Mouse (Mus musculus) C2C12 (cell line): Measurements from ENCODE around the gene L3hypdh.

Experiments
- CTCF ChIP-seq: IDR thresholded peaks from one replicate; pipeline ENCODE4 v1.5.1; 2011; ENCODE audit not compliant: control insufficient read depth, insufficient read depth, insufficient read length
- FOSL1 ChIP-seq: IDR thresholded peaks from one replicate; pipeline ENCODE4 v1.8.0; 2011; ENCODE audit warnings: mild to moderate bottlenecking, low read length; ENCODE audit not compliant: poor library complexity, insufficient read depth, severe bottlenecking
- MAX ChIP-seq: IDR thresholded peaks from one replicate; pipeline ENCODE4 v1.6.1; 2011; ENCODE audit warnings: mild to moderate bottlenecking, control low read depth
- USF1 ChIP-seq: IDR thresholded peaks from one replicate; pipeline ENCODE4 v1.6.1; 2011; ENCODE audit warnings: low read depth, mild to moderate bottlenecking, control low read depth, moderate library complexity

DNA sequence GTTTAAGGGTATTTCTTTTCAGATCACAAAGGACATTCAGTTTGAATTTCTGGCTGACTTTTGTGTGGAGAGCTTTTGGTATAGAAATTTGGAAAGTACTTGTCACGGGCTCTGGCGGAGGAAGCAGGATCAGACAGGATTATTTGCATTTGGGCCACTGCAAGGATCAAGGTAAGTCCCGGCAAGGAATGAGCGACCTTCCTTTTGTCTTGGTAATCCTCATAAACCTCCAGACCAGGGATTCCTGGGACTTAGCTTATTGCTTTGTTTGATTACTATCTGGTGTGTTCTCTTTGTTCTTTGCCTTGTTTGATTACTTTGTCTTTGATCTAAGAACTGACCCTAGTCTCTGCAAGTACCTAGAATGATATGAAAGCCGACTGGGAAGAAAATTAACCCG lies 31.4 kb downstream of the L3hypdh start:
- TF ChIP-seq CTCF = no peak
- TF ChIP-seq MAX = no peak
- no peak for TF ChIP-seq FOSL1
- no peak for TF ChIP-seq USF1
